Mouse (Mus musculus) thymus, adult 2 months (tissue): ENCODE results near the gene Pusl1. TPM values are rescaled to one million over a fixed set of nuclear protein-coding genes. Genes with fewer than 3 reads are reported as not detected.

ENCODE experiments used
- DNase-seq: peaks from one replicate; pipeline ENCODE4 v3.0.0; 2021
- H3K27ac ChIP-seq: fragments of 200-500 bp; 2 replicates; pipeline ENCODE4 v1.5.1; 2012; ENCODE audit warnings: low read length, control low read depth; ENCODE audit not compliant: control insufficient read depth, insufficient read depth
- H3K27me3 ChIP-seq: fragments of 200-500 bp; 2 replicates; pipeline ENCODE4 v1.6.1; 2012; ENCODE audit warnings: mild to moderate bottlenecking, low read length, moderate library complexity, mixed read lengths; ENCODE audit not compliant: control insufficient read depth, insufficient read depth
- H3K36me3 ChIP-seq: fragments of 200-500 bp; 2 replicates; pipeline ENCODE4 v1.6.1; 2012; ENCODE audit warnings: mild to moderate bottlenecking, low read length, moderate library complexity; ENCODE audit not compliant: control insufficient read depth, insufficient read depth
- H3K4me1 ChIP-seq: fragments of 200-500 bp; replicated peaks from 2 replicates; pipeline ENCODE4 v1.6.1; 2012; ENCODE audit warnings: low read length; ENCODE audit not compliant: control insufficient read depth, insufficient read depth
- H3K4me3 ChIP-seq: fragments of 200-500 bp; 2 replicates; pipeline ENCODE4 v1.5.1; 2012; ENCODE audit warnings: mild to moderate bottlenecking, low read length, control low read depth, moderate library complexity; ENCODE audit not compliant: control insufficient read depth, insufficient read depth
- CTCF ChIP-seq: fragments of 200-500 bp; IDR thresholded peaks from 2 replicates; pipeline ENCODE4 v1.5.1; 2012; ENCODE audit warnings: mild to moderate bottlenecking, control low read depth, low read length, moderate library complexity, borderline replicate concordance; ENCODE audit not compliant: control insufficient read depth, poor library complexity, insufficient read depth; ENCODE audit errors: extremely low read depth
- POLR2A ChIP-seq: fragments of 200-500 bp; IDR thresholded peaks from 2 replicates; pipeline ENCODE4 v1.6.1; 2012; ENCODE audit warnings: mild to moderate bottlenecking, low read length, control low read depth, moderate library complexity; ENCODE audit not compliant: control insufficient read depth, poor library complexity, insufficient read depth; ENCODE audit errors: extremely low read depth
- WGBS: fragments of 180-500 bp; shearing (Covaris S2); methylation state at CpG from one replicate; pipeline ENCODE4 v1.1.7; 2018; 5-methylcytosine and 5-hydroxymethylcytosine counted together
- polyA plus RNA-seq: library from polyadenylated mRNA; depleted of rRNA; stranded (reverse); fragments of >200 nt; gene quantifications from 2 replicates; pipeline ENCODE4 v1.2.3, GENCODE M21; 2012

Gene Pusl1
- polyA plus RNA-seq, 1 experiment = 91.1 TPM

GRCm38 (mm10) chr4:155848434-155849095 lies 43.0 kb downstream of the Pusl1 start:
- Histone ChIP-seq H3K4me3 (no peak overlapping the region), H3K27ac (no peak overlapping the region), H3K27me3 (no peaks in the 10 kb centered on the region), H3K4me1 (peaks cover 19% of the 10 kb centered on the region), H3K36me3 (no peaks in the 10 kb centered on the region)
- TF ChIP-seq CTCF (no peak), POLR2A (no peak)
- WGBS = 82% methylated on average over 7 of the region's 7 CpGs
- no peak for DNase-seq

- Histone ChIP-seq H3K4me3 (peak overlapping the region; percentile 91), H3K27me3 (no peaks in the 10 kb centered on the region), H3K36me3 (no peaks in the 10 kb centered on the region), H3K4me1 (peaks cover 19% of the 10 kb centered on the region), H3K27ac (no peak overlapping the region)
- 5% methylated on average over 69 of the region's 69 CpGs for WGBS
- TF ChIP-seq CTCF (no peak), POLR2A (no peak)
- peak; percentile 63 for DNase-seq
These were observed 43.8 kb downstream of the Pusl1 start for GRCm38 (mm10) chr4:155847591-155848352.

GRCm38 (mm10) chr4:155846871-155847578 lies 44.6 kb downstream of the Pusl1 start, which contains the start of gene Dvl1:
Dvl1 (plus strand) TSS chr4:155847402.
- Histone ChIP-seq H3K36me3 (no peaks in the 10 kb centered on the region), H3K4me1 (peaks cover 19% of the 10 kb centered on the region), H3K27ac (no peak within 1 kb of the TSS), H3K27me3 (no peaks in the 10 kb centered on the region), H3K4me3 (peak within 1 kb of the TSS; percentile 91)
- WGBS = 5% methylated on average over 64 of the region's 65 CpGs
- DNase-seq = peak; percentile 94
- TF ChIP-seq CTCF = peak; percentile 77
- peak; percentile 53 for TF ChIP-seq POLR2A

GRCm38 (mm10) chr4:155843231-155843630 lies 48.4 kb downstream of the Pusl1 start:
- WGBS = 93% methylated on average over 5 of the region's 5 CpGs
- H3K4me3 ChIP-seq = no peak overlapping the region

GRCm38 (mm10) chr4:155841651-155842270 lies 49.8 kb downstream of the Pusl1 start:
- DNase-seq = no peak
- Histone ChIP-seq H3K27me3 (no peaks in the 10 kb centered on the region), H3K4me3 (0 out of 2 replicates have a peak overlapping the region, but pooled peaks have one; percentile 39), H3K27ac (no peak overlapping the region), H3K36me3 (no peaks in the 10 kb centered on the region), H3K4me1 (peaks cover 25% of the 10 kb centered on the region)
- TF ChIP-seq CTCF (no peak), POLR2A (no peak)
- 70% methylated on average over 38 of the region's 38 CpGs for WGBS

More at GRCm38 (mm10) chr4:155843231-155843630, 48.4 kb downstream of the Pusl1 start:
- Histone ChIP-seq H3K36me3 (no peaks in the 10 kb centered on the region), H3K27me3 (no peaks in the 10 kb centered on the region), H3K27ac (no peak overlapping the region), H3K4me1 (peaks cover 27% of the 10 kb centered on the region)
- TF ChIP-seq CTCF = no peak
- TF ChIP-seq POLR2A = no peak
- no peak for DNase-seq

- WGBS = under 1% methylated on average over 32 of the region's 32 CpGs
- no peak overlapping the region for H3K27ac ChIP-seq
- TF ChIP-seq CTCF (peak; percentile 50; the same call in 1 of the 2 replicates), POLR2A (no peak)
- no peaks in the 10 kb centered on the region for H3K36me3 ChIP-seq
- H3K4me3 ChIP-seq = peak overlapping the region; percentile 39
- DNase-seq = peak; percentile 64
- no peaks in the 10 kb centered on the region for H3K27me3 ChIP-seq
- peaks cover 21% of the 10 kb centered on the region for H3K4me1 ChIP-seq
These were observed 50.6 kb downstream of the Pusl1 start for GRCm38 (mm10) chr4:155841003-155841454.
